Mouse (Mus musculus): ENCODE data around the gene Cecr2.

GRCm38 (mm10) chr6:120799581-120800041, 133.4 kb downstream of the Cecr2 start:
- no peak for TF ChIP-seq POLR2A (IDR thresholded peaks at IDR 0.05; ENCODE audit: extremely low read depth, insufficient read depth, low read length)
- no peak for TF ChIP-seq CTCF (IDR thresholded peaks at IDR 0.05; ENCODE audit: low read depth, low read length)
